12 mouse cellular contexts compared by ENCODE assay signal in the genomic region with DNA sequence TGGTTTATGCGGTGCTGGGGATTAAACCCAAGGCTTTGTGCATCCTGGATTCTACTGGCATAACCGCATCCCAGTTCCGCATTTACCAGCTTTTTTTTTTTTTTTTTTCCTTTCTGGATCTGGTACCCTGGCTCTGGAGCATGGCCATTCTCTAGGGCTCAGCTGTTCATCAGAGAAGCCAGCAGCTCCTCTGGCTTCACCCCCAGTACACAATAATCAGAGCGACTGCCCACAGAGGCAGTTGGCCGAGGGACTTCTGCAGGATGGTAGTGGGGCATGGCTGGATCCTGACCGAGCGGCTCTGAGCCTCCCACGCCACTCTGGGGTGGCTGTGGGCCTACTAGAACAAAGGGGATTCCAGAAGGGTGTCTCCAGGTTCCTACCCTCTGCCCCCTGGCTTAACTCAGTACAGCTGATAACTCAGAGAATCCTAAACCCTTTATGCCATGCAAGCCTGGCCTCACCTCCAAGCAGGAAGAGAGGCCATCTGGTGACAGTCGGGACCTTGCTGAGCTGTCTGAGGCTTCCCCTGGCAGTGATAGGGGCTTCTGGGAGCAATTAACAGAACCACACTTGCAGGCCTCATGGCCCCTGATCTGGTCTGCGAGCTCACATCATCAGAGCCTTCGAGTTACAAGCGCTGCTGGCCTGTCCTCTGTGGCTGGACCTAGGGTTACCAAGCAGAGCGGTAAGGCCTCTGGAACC. TPM values are rescaled to one million over a fixed set of nuclear protein-coding genes. Genes with fewer than 3 reads are reported as not detected.
DNase-seq lines count a peak whose midpoint lies in the region; ATAC-seq and TF ChIP-seq lines count a peak whose summit lies in the region.
"Had no signal": no experiment of that assay in that cellular context is flagged by ENCODE, and none has a peak within 500 bp of the region (broad histone marks: within the 10 kb centered on the region; RNA-seq: fewer than 3 reads in every experiment).

No protein-coding gene starts in this region.

- no peaks in the 10 kb centered on the region for H3K36me3 ChIP-seq in limb, embryonic 13.5 days
- no peaks in the 10 kb centered on the region for H3K36me3 ChIP-seq in lung, postnatal 0 days (ENCODE audit: insufficient read depth, low read length)
- H3K36me3 ChIP-seq: heart, embryonic 10.5 days; liver, embryonic 15.5 days had no signal

- TF ChIP-seq EP300 in lung, postnatal 0 days (IDR thresholded peaks at IDR 0.05) = no peak

- H3K9ac ChIP-seq in limb, embryonic 13.5 days = 0 out of 2 replicates have a peak overlapping the region, but pooled peaks have one; percentile 35
- no peak overlapping the region for H3K9ac ChIP-seq in lung, postnatal 0 days (replicated peaks; ENCODE audit: low read depth)
- H3K9ac ChIP-seq: liver, embryonic 15.5 days had no signal

- H3K9me3 ChIP-seq in limb, embryonic 13.5 days = no peaks in the 10 kb centered on the region
- H3K9me3 ChIP-seq in lung, postnatal 0 days (ENCODE audit: low read length) = no peaks in the 10 kb centered on the region
- H3K9me3 ChIP-seq: heart, embryonic 10.5 days; liver, embryonic 15.5 days had no signal

- H3K27ac ChIP-seq in layer of hippocampus, adult 2 months = peak overlapping the region; percentile 39; the same call in 1 of the 2 replicates
- H3K27ac ChIP-seq in limb, embryonic 13.5 days = no peak overlapping the region
- no peak overlapping the region for H3K27ac ChIP-seq in lung, postnatal 0 days (ENCODE audit: low read length)
- H3K27ac ChIP-seq: heart, embryonic 10.5 days; liver, embryonic 15.5 days had no signal

- no peak for ATAC-seq in limb, embryonic 13.5 days (ENCODE audit: low FRiP score, low read depth)
- no peak for ATAC-seq in lung, postnatal 0 days
- ATAC-seq: inflammation-experienced regulatory T-cells, adult 6 months had no signal

- DNase-seq in layer of hippocampus, adult 2 months (ENCODE audit: low spot score in 2 of 2) = no peak
- no peak for DNase-seq in layer of hippocampus, postnatal 10 days (ENCODE audit: low spot score in 2 of 2)
- DNase-seq in cerebellum, adult 11-12 months = peak; percentile 51
- DNase-seq in cerebellum, postnatal 14 days = peak; percentile 71 to 76
- no peak for DNase-seq in lung, postnatal 0 days (ENCODE audit: low spot score)
- no peak for DNase-seq in right cerebral cortex, postnatal 36 days (ENCODE audit: low spot score in 2 of 2)
- DNase-seq: adrenal gland, postnatal 14 days; kidney, postnatal 25 days had no signal

- 60% methylated on average over 13 of the region's 13 CpGs for WGBS in limb, embryonic 13.5 days
- WGBS in lung, postnatal 0 days = 82% methylated on average over 13 of the region's 13 CpGs

- peaks cover 55% of the 10 kb centered on the region for H3K4me1 ChIP-seq in limb, embryonic 13.5 days
- H3K4me1 ChIP-seq in lung, postnatal 0 days (ENCODE audit: insufficient read depth, low read depth, low read length) = no peaks in the 10 kb centered on the region

- H3K4me3 ChIP-seq in layer of hippocampus, adult 2 months = no peak overlapping the region
- H3K4me3 ChIP-seq in limb, embryonic 13.5 days = no peak overlapping the region
- no peak overlapping the region for H3K4me3 ChIP-seq in lung, postnatal 0 days (ENCODE audit: low read depth, low read length)
- H3K4me3 ChIP-seq: heart, embryonic 10.5 days; liver, embryonic 15.5 days had no signal

- no peak for TF ChIP-seq CTCF in layer of hippocampus, adult 2 months (conservative IDR thresholded peaks at IDR 0.05)
- no peak for TF ChIP-seq CTCF in lung, postnatal 0 days (IDR thresholded peaks at IDR 0.05)

- H3K27me3 ChIP-seq in limb, embryonic 13.5 days = peaks cover 22% of the 10 kb centered on the region
- H3K27me3 ChIP-seq in lung, postnatal 0 days (replicated peaks; ENCODE audit: insufficient read depth, low read length) = peaks cover 4% of the 10 kb centered on the region; the same call in 1 of the 2 replicates

- H3K4me2 ChIP-seq in limb, embryonic 13.5 days (replicated peaks) = no peak overlapping the region
- H3K4me2 ChIP-seq in lung, postnatal 0 days (replicated peaks; ENCODE audit: low read depth, low read length) = no peak overlapping the region
- H3K4me2 ChIP-seq: liver, embryonic 15.5 days had no signal

RNA-seq across cellular contexts. Expression of a gene that starts 4.6 kb away (rescaled TPM):
- total RNA-seq in layer of hippocampus, adult 2 months (2021) = 100 to 1,000 TPM; 219 to 230 TPM
- total RNA-seq in layer of hippocampus, postnatal 10 days (2021) = 100 to 1,000 TPM; 139 to 153 TPM
- polyA plus RNA-seq in limb, embryonic 13.5 days (2015; fragmentation: Nextera tagmentation; extraction: Ambion mirVana) = 13.9 and 14.3 TPM in 2 replicates
- polyA plus RNA-seq in lung, postnatal 0 days (2015; fragmentation: Nextera tagmentation; extraction: Ambion mirVana) = 6.1 and 7.3 TPM in 2 replicates

RNA-seq across cellular contexts. Expression of a gene that starts 40.9 kb away (rescaled TPM):
- total RNA-seq in layer of hippocampus, adult 2 months (2021) = 1 to 10 TPM; 1.9 to 2.8 TPM
- 1 to 10 TPM; 1.6 to 2.4 TPM for total RNA-seq in layer of hippocampus, postnatal 10 days (2021)
- 3.4 TPM in 2 replicates for polyA plus RNA-seq in limb, embryonic 13.5 days (2015; fragmentation: Nextera tagmentation; extraction: Ambion mirVana)
- 6.3 and 6.5 TPM in 2 replicates for polyA plus RNA-seq in lung, postnatal 0 days (2015; fragmentation: Nextera tagmentation; extraction: Ambion mirVana)

Comparison
In these comparisons a context has a peak if more than half of its experiments do, and no peak if none do; other contexts are left out.
1. DNase-seq: peak in cerebellum, adult 11-12 months (single experiment) and cerebellum, postnatal 14 days (2 of 2); none in layer of hippocampus, adult 2 months (0 of 2), layer of hippocampus, postnatal 10 days (0 of 2), lung, postnatal 0 days (single experiment) and right cerebral cortex, postnatal 36 days (0 of 2).